Comparison of ENCODE assay signal across 27 mouse cellular contexts in genomic region chr9:34628841-34629240, GRCm38 (mm10).
A peak's percentile ranks its signal among the peaks of the same experiment; 100 is the strongest.
DNase-seq lines count a peak whose midpoint lies in the region; TF ChIP-seq lines count a peak whose summit lies in the region.
"Had no signal": no experiment of that assay in that cellular context is flagged by ENCODE, and none has a peak within 500 bp of the region (broad histone marks: within the 10 kb centered on the region; RNA-seq: fewer than 3 reads in every experiment).

No protein-coding gene starts in this region.

- intact Hi-C loops in heart, adult 2 months (cut with DNase I) = no loop called here

- TF ChIP-seq CTCF in heart, adult 2 months (IDR thresholded peaks at IDR 0.05) = no peak

- DNase-seq in cerebellum, adult 18-20 months = peak; percentile 37 to 48
- DNase-seq in cerebellum, postnatal 4 days (ENCODE audit: low spot score in 2 of 2) = no peak
- DNase-seq in heart, adult 11 months = peak; percentile 66
- no peak for DNase-seq in heart, adult 2 months
- DNase-seq in cerebellum, postnatal 25 days = peak; percentile 43 to 55
- DNase-seq in frontal cortex, postnatal 25 days (ENCODE audit: low spot score in 2 of 2) = no peak
- DNase-seq in adrenal gland, adult 2 months = no peak
- DNase-seq: adrenal gland, postnatal 14 days; B cell, adult 2 months; embryo, embryonic 11 days; gastrocnemius, postnatal 10 days; gastrocnemius, postnatal 36 days; heart, adult 18-20 months; heart, postnatal 14 days; heart, postnatal 4 days; kidney, adult 2 months had no signal

- WGBS in heart, adult 2 months = 79% methylated on average over 3 of the region's 3 CpGs

- no peaks in the 10 kb centered on the region for H3K79me2 ChIP-seq in heart, adult 2 months (replicated peaks; ENCODE audit: control insufficient read depth, insufficient read depth, low read length)

- no peak overlapping the region for H3K27ac ChIP-seq in heart, adult 2 months
- H3K27ac ChIP-seq: embryonic facial prominence, embryonic 10.5 days; embryonic facial prominence, embryonic 13.5 days; forebrain, embryonic 12.5 days; forebrain, embryonic 15.5 days; heart, embryonic 10.5 days; heart, embryonic 13.5 days; hindbrain, embryonic 14.5 days; hindbrain, postnatal 0 days had no signal

- no peaks in the 10 kb centered on the region for H3K27me3 ChIP-seq in heart, adult 2 months (ENCODE audit: control insufficient read depth, insufficient read depth, low read length)
- H3K27me3 ChIP-seq: embryonic facial prominence, embryonic 13.5 days; forebrain, embryonic 12.5 days; forebrain, embryonic 15.5 days; heart, embryonic 13.5 days; Patski had no signal

- no peaks in the 10 kb centered on the region for H3K36me3 ChIP-seq in heart, adult 2 months (ENCODE audit: control insufficient read depth, insufficient read depth, low read length)
- H3K36me3 ChIP-seq: embryonic facial prominence, embryonic 10.5 days; embryonic facial prominence, embryonic 13.5 days; forebrain, embryonic 12.5 days; forebrain, embryonic 15.5 days; G1E; heart, embryonic 10.5 days; heart, embryonic 13.5 days had no signal

- no peak for TF ChIP-seq POLR2A in heart, adult 2 months (IDR thresholded peaks at IDR 0.05; ENCODE audit: insufficient read depth, low read depth, low read length)

- H3K4me3 ChIP-seq in heart, adult 2 months = no peak overlapping the region
- H3K4me3 ChIP-seq: embryonic facial prominence, embryonic 10.5 days; embryonic facial prominence, embryonic 13.5 days; erythroblast, embryonic 14.5 days; forebrain, embryonic 12.5 days; forebrain, embryonic 15.5 days; heart, embryonic 10.5 days; heart, embryonic 13.5 days had no signal

- TF ChIP-seq EP300 in heart, adult 2 months (IDR thresholded peaks at IDR 0.05; ENCODE audit: insufficient read depth, low read depth, low read length) = no peak

- no peak overlapping the region for H3K9ac ChIP-seq in heart, adult 2 months (ENCODE audit: low read depth, low read length)
- H3K9ac ChIP-seq: embryonic facial prominence, embryonic 13.5 days; forebrain, embryonic 12.5 days; forebrain, embryonic 15.5 days; heart, embryonic 13.5 days; hindbrain, embryonic 14.5 days had no signal

- H3K4me1 ChIP-seq in heart, adult 2 months (ENCODE audit: control insufficient read depth, insufficient read depth, low read length) = no peaks in the 10 kb centered on the region
- H3K4me1 ChIP-seq: embryonic facial prominence, embryonic 10.5 days; forebrain, embryonic 12.5 days; forebrain, embryonic 15.5 days; heart, embryonic 13.5 days had no signal

Comparison
In these comparisons a context has a peak if more than half of its experiments do, and no peak if none do; other contexts are left out.
1. DNase-seq: peak in cerebellum, adult 18-20 months (2 of 2), heart, adult 11 months (single experiment) and cerebellum, postnatal 25 days (2 of 2); none in cerebellum, postnatal 4 days (0 of 2), heart, adult 2 months (0 of 2), frontal cortex, postnatal 25 days (0 of 2) and adrenal gland, adult 2 months (single experiment).